Mouse (Mus musculus) kidney, postnatal 10 days (tissue): Measurements from ENCODE around the gene Zmym3.

ENCODE experiments used
- DNase-seq: peaks from one replicate; pipeline ENCODE4 v3.0.0; 2021; ENCODE audit warnings: mixed read lengths

Zmym3 gene

DNA sequence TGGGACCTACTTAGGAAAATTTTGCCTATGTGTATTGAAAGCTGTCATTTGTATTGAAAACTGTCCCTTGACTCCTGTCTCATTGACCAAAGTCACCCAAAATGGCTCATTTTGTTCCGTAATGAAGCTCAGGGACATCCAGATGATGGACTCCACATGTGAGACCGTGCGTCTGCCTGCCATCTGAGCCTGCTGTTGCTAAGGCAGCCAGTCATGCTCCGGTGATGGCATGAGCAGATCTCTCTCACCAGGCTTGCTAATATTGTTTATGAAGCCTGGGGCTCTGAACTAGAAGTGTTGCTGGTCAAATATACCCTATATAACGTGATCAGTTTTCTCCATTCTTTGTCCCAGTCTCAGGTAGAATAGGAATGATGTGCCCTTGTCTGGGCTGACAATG is 47.7 kb downstream of the Zmym3 start:
- no peak for DNase-seq

DNA sequence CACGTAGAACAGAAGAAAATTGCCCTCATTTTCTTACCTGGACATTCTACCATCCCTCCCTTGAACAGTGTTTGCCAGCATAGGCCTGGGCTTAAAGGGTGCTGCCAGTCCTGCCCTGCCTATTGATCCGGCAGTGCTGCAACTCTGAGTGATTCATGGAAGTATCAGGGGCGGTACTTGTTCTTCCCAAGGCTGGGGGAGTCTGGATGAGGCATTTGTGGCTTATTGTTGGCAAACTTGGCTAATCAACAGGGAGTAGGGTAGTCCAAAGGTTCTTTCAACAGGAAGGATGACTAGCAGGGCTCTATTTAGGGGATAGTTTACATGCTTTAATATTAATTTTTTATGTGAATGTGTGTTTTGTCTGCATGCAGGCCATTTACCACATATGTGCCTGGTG is 50.1 kb downstream of the Zmym3 start:
- DNase-seq = no peak

GRCm38 (mm10) chrX:101369001-101369400 is 51.6 kb downstream of the Zmym3 start:
- DNase-seq = no peak

- DNase-seq = peak; percentile 13
Observed at GRCm38 (mm10) chrX:101358902-101359301, 61.7 kb downstream of the Zmym3 start.
